Mouse (Mus musculus): Measurements from ENCODE around the gene Btg2.
A peak's percentile ranks its signal among the peaks of the same experiment; 100 is the strongest.

The Btg2 gene

DNA sequence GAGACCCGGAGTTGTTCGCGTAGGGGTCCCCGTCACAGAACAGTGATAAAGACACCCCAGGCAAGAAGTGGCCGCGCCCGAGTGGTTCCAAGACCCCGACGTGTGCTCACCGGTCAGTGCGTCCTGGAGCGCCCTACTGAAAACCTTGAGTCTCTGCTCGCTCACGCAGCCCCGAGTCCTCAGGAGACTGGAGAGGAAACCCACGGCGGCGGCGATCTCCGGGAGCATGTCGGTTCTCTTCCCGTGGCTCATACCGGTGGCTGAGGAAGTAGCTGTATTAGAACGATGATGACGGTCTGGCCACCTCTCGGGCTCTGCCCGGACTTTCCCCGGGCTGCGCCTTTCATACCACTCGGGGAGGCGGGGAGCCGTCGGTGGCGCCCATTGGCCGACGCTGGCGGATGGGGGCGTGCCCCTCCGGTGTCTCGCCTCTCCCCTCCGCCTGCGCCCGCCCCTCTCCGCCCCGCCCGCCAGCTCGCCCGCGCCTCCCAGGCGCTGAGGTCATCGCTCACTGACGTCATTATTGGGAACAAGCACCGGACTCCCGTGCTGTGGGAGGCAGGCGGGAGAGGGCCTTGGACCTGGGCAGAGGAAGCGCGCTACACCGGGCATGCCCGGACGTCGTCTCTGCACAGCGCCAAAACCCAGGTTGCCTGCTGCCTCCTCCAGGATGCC is at the start of gene Btg2:
Btg2 (minus strand) TSS at position 319 of the 675 bp plus-strand sequence.
- peak; percentile 99 for DNase-seq

DNA sequence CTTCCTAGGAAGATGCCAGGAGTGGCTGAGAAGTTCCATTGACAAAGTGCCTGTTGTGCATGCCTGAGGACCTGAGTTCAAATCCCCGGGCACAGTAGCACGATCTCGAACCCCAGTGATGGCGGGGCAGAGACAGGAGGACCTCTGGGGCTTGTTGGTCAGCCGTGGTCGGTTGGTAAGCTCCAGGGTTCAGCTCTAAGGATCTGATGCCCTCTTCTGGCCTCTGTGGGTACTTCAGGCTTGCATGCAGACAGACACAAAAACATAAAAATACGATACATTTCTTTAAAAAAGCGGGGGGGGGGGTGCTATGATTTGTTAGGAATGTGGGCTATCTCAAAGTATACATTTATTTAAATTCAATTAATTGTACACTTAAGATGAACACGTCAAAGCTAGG is 43.3 kb upstream of the Btg2 start:
- no peak for DNase-seq

GRCm38 (mm10) chr1:134120179-134120578 is 41.3 kb upstream of the Btg2 start:
- peak; percentile 80 for DNase-seq

DNA sequence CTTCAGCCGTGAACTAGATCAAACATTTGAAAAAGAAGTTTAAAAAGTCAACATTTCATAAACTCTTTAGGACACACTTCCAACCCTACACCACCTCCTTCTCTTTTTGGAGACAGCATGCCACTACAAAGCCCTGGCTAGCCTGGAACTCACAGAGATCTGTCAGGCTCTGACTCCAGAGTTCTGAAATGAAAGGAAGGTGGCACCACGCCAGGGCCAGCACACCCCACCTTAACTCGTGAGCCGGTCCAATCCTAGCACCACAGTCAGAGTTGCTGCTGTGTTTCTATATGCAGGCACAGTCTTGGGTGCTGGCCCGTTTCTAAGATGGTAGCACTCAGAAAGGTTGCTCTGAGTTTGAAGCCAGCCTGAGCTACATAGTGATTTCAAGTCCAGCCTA is 38.2 kb upstream of the Btg2 start:
- no peak for DNase-seq

- DNase-seq: peak; percentile 1
Measured at GRCm38 (mm10) chr1:134115424-134115823, 36.5 kb upstream of the Btg2 start.

DNA sequence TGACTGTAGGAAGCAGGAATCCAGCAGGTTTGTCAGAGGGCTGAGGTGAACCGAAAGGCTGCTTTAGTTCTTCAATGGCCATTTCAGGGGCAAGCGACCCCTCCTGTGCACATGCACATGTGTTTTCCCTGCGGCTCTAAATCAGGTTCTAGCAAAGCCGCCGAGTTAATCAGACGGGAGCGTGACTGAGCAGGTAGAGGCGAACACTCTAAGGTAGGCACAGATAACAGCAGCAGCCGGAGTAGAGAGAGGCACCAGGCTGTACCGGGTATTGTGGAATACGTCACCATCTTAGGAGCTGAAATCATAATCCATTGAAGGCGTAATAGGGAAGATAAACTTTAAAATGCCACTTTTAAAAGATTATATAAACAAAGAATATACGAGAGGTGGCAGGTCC is 35.8 kb upstream of the Btg2 start:
- DNase-seq: no peak

DNA sequence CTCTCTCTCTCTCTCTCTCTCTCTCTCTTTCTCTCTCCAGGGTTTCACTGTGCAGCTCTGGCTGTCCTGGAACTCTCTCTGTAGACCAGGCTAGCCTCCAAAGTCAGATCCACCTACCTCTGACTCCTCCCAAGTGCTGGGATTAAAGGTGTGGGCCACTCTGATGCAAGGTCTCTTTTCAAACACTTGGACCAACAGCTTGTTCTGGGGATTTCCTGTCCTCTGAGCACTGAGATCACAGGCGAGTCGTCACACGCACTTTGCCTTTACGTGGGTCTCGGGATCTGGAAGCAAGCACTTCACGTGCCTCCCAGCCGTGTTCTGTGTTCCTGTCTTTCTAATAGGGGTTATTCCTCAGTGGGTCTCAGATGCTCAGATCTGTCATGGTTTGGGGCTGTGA is 35.1 kb upstream of the Btg2 start:
- DNase-seq: no peak

DNA sequence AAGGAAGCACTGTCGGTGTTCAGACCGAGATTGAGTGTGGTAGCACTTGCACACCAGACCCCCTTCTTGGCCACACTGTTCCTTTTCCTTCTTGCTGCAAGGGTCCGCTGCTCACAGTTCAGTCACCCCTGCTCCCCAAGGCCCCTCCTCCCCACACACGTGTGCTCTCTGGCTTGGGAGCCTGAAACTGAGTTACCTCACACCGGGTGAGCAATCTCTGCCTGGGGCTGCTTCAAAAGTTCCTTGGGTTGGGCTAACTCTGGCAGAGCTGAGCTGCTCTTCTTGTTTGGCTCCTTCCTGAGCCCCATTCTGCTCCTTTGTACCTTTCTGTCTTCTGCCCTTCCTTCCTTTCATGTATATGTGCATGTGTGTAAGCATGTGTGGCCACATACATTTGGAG is 34.6 kb upstream of the Btg2 start:
- no peak for DNase-seq

DNA sequence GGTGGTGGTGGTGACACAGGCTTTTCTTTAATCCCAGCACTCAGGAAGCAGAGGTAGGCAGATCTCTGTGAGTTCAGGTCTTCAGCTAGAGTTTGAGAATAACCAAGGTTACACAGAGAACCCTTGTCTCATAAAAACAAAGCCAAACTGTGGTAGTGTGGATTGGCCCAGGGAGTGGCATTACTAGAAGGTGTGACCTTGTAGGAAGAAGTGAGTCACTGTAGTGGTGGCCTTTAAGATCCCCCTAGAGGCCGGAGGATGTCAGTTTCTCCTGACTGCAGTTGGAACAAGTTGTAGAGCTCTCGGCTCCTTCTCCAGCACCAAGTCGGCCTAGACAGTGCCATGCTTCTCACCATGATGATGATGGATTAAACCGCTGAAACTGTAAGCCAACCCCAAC is 32.1 kb upstream of the Btg2 start, which contains the start of gene Chit1:
Chit1 (plus strand) TSS at position 264 of the 400 bp plus-strand sequence.
- DNase-seq: no peak

GRCm38 (mm10) chr1:134110449-134110848 is 31.5 kb upstream of the Btg2 start:
- DNase-seq: no peak

DNA sequence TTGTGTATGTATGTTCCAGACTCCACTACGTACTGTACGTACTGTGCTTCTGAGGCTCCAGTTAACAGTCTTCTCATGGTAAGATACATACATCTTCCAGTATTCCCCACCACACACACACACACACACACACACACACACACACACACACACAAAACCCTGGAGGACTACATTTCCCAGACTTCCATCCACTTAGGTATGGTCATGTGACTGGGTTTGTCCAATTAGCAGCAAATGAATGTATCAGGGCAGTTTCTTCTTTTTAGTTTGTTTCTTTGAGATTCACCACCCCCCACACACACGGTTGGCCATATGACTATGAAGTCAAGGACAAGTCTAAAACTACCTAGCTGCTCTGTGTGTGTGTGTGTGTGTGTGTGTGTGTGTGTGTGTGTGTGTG is 31.1 kb upstream of the Btg2 start:
- DNase-seq: no peak

- DNase-seq: no peak
Measured at GRCm38 (mm10) chr1:134107777-134108176, 28.9 kb upstream of the Btg2 start.

DNA sequence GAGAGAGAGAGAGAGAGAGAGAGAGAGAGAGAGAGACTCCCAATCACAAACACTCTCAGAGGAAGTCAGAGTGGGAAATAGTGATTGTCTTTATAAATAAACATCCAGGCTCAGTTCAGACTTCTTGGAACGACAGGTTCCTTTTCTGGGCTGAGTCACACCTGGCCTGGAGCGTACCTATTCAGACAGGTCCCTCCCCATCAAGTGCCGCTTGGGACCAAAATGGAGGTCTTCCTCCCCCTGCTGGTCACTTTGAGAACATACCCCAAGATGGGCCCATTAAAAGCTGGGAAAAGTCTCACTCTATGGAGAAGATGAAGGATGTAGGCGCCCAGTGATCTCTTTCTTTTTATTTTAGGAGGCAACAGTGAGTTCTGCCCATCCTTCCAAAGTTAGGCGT is 27.8 kb upstream of the Btg2 start:
- peak; percentile 72 for DNase-seq

DNA sequence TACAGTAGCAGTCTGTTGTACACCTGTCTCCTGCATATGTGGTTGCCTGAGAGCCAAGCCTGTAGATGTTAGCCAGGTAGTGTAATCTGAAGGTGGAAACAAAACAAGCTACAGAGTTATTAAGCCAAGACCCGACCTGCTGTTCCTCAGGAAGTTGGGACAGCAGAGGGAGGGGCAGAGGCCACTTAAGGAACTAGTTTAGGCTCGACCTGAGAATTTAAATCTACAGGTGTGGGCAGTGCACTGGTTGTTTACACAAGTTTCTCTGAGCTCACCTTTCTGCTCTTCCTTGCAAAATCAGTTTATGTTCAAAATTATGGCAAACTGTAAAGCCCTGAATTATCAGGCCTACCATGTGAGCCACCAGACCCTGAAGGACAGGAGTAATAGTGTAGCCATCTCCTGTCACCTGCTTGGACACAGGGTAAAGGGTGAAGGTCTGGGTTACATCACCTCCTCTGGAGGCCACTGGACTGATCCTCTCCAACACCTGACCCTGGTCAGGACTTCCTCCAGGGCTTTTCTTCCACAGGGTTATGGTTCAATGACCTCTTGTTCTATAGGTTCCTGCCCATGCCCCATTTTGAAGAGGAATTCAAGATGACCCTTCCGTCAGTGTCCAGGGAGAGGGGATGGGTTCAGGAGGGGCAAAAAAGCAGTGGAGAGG is 27.0 kb upstream of the Btg2 start:
- DNase-seq: no peak

DNA sequence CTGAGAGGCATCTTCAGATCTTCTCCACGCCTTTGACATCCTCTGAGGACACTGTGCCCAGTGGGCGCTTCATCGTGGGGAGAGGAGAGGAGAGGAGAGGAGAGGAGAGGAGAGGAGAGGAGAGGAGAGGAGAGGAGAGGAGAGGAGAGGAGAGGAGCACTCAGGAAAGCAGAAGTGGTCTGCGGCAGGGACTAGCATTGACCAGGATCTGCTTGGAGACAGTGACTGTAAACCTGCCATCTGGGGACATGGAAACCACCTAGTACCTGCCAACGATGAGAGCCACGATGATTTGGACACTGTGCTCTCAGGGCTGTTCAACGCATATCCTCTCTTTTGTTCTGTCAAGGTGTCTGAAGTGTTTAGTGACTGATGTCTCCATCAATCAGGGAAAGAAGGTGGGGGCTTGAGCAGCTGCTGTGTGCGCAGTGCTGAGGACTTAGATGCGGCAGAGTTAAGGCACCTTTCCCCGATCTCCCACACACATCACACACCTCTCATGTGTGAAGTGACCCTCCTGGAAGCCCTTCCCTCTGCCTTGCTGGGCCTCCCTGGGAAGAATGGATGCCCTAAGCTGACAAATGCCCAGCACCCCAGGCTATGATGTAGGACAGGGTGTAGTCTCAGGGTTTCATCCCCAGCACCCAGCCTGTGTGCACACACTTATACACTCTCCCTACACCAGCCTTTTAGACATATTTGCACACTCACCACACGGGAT is 26.3 kb upstream of the Btg2 start:
- no peak for DNase-seq

- no peak for DNase-seq
Measured at GRCm38 (mm10) chr1:134103861-134104260, 24.9 kb upstream of the Btg2 start.

GRCm38 (mm10) chr1:134101593-134101992 is 22.7 kb upstream of the Btg2 start:
- DNase-seq: no peak

DNA sequence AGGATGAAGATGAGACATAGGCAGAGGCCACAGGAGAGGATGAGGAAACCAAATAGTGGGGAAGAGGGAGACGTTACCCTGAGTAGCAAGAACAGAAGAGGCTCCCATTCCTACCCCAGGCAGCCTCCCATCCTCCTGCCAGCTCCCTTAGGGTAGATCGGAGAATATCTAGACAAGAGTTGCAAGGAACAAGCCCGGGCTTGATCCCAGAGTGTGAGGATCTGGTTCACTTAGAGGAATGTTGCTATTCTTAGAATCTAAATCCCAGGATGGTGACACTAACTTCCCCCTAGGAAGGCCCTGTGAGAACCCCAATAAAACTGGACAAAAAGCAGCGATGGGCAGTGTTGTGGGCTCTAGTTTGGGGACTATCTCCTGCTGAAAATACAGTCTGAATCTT is 22.0 kb upstream of the Btg2 start:
- no peak for DNase-seq

GRCm38 (mm10) chr1:134100401-134100800 is 21.5 kb upstream of the Btg2 start:
- DNase-seq: no peak

GRCm38 (mm10) chr1:134099516-134100235 is 20.8 kb upstream of the Btg2 start:
- peak; percentile 19 for DNase-seq

DNA sequence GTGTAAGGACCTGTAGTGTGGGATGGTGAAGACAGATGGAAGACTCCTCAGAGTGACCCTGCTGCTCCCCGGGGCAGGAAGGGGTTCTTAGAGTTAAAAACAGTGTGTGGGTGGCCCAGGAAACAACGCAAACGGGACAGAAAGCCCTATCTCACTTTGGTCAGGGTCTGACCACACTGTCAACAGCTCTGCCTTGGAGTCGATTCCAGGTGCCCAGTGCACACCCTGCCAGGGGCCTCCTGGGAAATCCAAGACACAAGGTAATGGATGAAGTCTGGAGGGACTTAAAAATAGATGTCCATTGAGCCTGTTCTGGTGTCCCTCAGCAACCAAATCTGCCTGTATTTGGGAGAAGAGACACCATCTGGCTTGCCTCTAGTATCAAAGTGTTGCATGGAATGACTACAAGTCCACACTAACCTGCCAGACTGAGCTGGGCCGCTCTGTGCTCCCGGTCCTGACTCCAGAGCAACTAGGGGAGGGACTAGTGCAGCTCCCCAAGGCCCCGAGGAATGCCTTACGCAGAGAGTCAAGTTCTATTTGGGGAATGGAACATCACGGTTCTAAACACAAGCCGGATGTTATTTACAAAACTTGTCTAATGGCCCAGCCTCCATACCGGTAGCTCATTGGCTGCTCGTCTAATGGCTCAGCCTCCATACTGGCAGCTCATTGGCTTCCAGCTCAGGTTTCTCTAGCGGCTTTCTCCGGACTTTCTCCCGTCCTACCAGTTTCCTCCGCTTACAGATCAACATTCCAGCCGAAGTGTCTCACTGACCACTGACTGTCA is 20.0 kb upstream of the Btg2 start:
- peak; percentile 65 for DNase-seq

DNA sequence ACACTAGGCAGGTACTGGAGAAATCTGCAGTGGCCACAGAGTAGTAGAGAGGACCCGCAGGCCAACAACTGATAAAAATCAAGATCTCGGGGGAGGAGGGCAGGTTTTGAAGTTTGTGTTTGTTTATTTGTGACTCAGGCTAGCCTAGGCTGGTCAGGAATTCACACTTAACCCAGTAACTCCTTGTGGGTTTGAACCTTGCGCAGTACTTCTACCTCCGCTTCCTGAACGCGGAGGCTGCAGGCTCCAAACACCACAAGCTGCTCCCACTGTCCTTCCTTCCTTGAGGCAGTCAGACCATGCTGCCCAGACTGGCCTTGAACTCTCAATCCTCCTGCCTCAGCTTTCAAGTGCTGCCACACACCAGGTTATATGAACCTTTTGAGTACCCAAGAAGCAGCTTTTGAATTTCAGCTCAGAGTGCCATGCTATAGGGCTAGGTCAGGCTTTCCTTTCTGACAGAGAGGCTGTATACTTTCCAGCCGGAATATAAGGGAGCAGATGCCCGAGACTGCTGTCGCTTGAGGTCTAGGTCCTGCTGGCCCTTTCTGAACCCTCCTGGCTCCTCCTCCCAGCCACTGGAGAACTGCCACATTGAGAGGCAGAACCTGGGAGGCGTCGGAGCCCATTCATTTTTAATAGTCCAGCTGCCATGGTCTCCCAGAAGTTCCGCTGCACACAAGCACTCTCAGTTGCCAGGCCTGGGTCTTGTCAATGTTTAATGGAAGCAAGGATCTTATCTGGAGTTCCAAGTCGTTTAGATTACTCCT is 19.2 kb upstream of the Btg2 start:
- peak; percentile 28 for DNase-seq

Measured in cerebellum, adult 9-11 months (tissue).